Mouse (Mus musculus) forebrain, embryonic 11.5 days (tissue): Measurements from ENCODE around the gene Eif3b. TPM values are rescaled to one million over a fixed set of nuclear protein-coding genes. Genes with fewer than 3 reads are reported as not detected.
"Not testable (repeated sequence)": the region's sequence is repeated elsewhere in the genome, so short reads cannot be mapped to it uniquely, and the experiment has no call there.

Experiments used
- ATAC-seq: fragments of 200-750 bp; cut with Nextera tagmentation; replicated peaks from 2 replicates; pipeline ENCODE4 v1.8.0; 2017; ENCODE audit warnings: moderate TSS enrichment; ENCODE audit not compliant: low FRiP score
- DNase-seq: peaks from one replicate; pipeline ENCODE4 v3.0.0-alpha.2; 2017; ENCODE audit warnings: low spot score
- H3K27ac ChIP-seq: fragments of 300-500 bp; sonication (generic); 2 replicates; pipeline ENCODE4 v1.5.1; 2014; ENCODE audit warnings: low read depth, low read length
- H3K27me3 ChIP-seq: fragments of 300-500 bp; sonication (generic); 2 replicates; pipeline ENCODE4 v1.6.1; 2014; ENCODE audit warnings: mild to moderate bottlenecking, low read length, mixed read lengths; ENCODE audit not compliant: control insufficient read depth, insufficient read depth
- H3K36me3 ChIP-seq: fragments of 300-500 bp; sonication (generic); 2 replicates; pipeline ENCODE4 v1.6.1; 2014; ENCODE audit warnings: mild to moderate bottlenecking, low read length, moderate library complexity, mixed read lengths; ENCODE audit not compliant: control insufficient read depth, insufficient read depth
- H3K4me1 ChIP-seq: fragments of 300-500 bp; sonication (generic); replicated peaks from 2 replicates; pipeline ENCODE4 v1.6.1; 2014; ENCODE audit warnings: low read length, mixed read lengths; ENCODE audit not compliant: control insufficient read depth, insufficient read depth
- H3K4me2 ChIP-seq: fragments of 300-500 bp; sonication (generic); 2 replicates; pipeline ENCODE4 v1.6.1; 2014; ENCODE audit warnings: low read depth, mild to moderate bottlenecking, low read length, moderate library complexity, mixed read lengths; ENCODE audit not compliant: severe bottlenecking
- H3K4me3 ChIP-seq: fragments of 300-500 bp; sonication (generic); 2 replicates; pipeline ENCODE4 v1.5.1; 2014; ENCODE audit warnings: low read depth, low read length
- H3K9ac ChIP-seq: fragments of 300-500 bp; sonication (generic); 2 replicates; pipeline ENCODE4 v1.6.1; 2014; ENCODE audit warnings: low read length
- H3K9me3 ChIP-seq: fragments of 300-500 bp; sonication (generic); 2 replicates; pipeline ENCODE4 v1.6.1; 2016; ENCODE audit warnings: low read length, mixed read lengths; ENCODE audit not compliant: control insufficient read depth
- WGBS: fragments of 180-500 bp; shearing (Covaris S2); extraction: QIAGEN DNeasy Blood & Tissue Kit; methylation state at CpG from one replicate; pipeline ENCODE4 v1.1.7; 2014; 5-methylcytosine and 5-hydroxymethylcytosine counted together
- polyA plus RNA-seq: library from polyadenylated mRNA; unstranded; fragments of >200 nt; fragmentation: Nextera tagmentation; extraction: Ambion mirVana; gene quantifications from 2 replicates; pipeline ENCODE4 v1.2.1, GENCODE M21; 2014

The Eif3b gene
- polyA plus RNA-seq, 1 experiment from 2014 or later = 177 TPM

DNA sequence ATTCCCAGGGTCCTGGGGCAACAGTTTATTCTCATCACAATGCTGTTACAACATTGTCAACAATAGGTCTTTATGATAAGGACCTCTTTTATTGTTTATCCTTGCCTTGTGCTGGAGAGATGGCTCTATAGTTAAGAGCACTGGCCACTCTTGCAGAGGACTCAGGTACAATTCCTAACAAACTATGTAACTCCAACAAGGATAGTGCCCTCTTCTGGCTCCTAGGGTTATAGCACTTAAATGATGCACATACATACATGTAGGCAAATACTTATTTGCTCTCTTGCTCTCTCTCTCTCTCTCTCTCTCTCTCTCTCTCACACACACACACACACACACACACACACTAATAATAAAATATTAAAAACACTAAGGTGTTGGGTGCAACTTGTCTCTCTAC is 10.3 kb upstream of the Eif3b start:
- no peak overlapping the region for H3K4me2 ChIP-seq
- H3K4me3 ChIP-seq = no peak overlapping the region
- no peaks in the 10 kb centered on the region for H3K9me3 ChIP-seq
- H3K27ac ChIP-seq = no peak overlapping the region
- no peak for ATAC-seq
- no peaks in the 10 kb centered on the region for H3K4me1 ChIP-seq
- no peaks in the 10 kb centered on the region for H3K27me3 ChIP-seq
- no peak overlapping the region for H3K9ac ChIP-seq
- DNase-seq = no peak
- H3K36me3 ChIP-seq = no peaks in the 10 kb centered on the region

DNA sequence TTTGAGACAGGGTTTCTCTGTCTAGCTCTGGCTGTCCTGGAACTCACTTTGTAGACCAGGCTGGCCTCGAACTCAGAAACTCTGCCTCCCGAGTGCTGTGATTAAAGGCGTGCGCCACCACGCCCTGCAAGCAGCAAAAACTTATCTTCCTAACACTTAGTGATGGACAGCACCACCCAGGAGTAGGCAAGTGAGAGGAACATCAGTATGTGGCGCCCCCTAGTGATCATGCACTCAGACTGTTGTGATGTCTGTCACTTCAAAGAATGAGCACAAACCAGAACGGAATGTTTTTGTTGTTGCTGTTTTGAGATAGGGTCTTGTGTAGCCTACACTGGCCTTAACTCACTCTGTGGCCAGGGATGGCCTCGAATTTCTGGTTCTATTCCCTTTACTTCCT is 7.8 kb upstream of the Eif3b start:
- Histone ChIP-seq H3K27me3 (no peaks in the 10 kb centered on the region), H3K4me2 (no peak overlapping the region), H3K4me3 (no peak overlapping the region), H3K27ac (no peak overlapping the region), H3K9ac (no peak overlapping the region), H3K4me1 (no peaks in the 10 kb centered on the region), H3K36me3 (no peaks in the 10 kb centered on the region), H3K9me3 (no peaks in the 10 kb centered on the region)
- WGBS = 53% methylated on average over 8 of the region's 8 CpGs
- DNase-seq = peak; percentile 71
- no peak for ATAC-seq

DNA sequence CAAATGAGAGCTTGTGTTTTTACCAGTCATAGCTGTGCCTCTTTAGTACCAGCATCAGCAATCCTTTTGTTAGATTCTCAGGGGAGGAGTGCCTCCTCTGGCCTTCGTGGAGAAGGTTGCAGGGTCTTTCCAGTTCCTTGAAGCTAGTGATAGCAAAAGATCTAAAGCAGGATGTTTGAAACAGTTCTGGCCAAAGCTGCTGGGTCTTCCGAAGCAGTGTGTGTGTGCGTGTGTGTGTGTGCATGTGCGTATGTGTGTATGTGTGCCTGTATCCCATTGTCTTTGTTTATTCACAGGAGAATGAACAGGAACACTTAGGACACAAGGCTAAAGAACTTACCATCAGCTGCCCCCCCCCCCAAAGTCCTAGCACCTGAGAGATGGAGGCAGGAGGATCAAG is 4.5 kb upstream of the Eif3b start:
- no peak overlapping the region for H3K9ac ChIP-seq
- H3K27me3 ChIP-seq = no peaks in the 10 kb centered on the region
- H3K4me1 ChIP-seq = no peaks in the 10 kb centered on the region
- ATAC-seq (no peak), DNase-seq (no peak)
- no peaks in the 10 kb centered on the region for H3K9me3 ChIP-seq
- H3K4me3 ChIP-seq = no peak overlapping the region
- no peak overlapping the region for H3K4me2 ChIP-seq
- no peak overlapping the region for H3K27ac ChIP-seq
- no peaks in the 10 kb centered on the region for H3K36me3 ChIP-seq
- WGBS = 74% methylated on average over 4 of the region's 4 CpGs

DNA sequence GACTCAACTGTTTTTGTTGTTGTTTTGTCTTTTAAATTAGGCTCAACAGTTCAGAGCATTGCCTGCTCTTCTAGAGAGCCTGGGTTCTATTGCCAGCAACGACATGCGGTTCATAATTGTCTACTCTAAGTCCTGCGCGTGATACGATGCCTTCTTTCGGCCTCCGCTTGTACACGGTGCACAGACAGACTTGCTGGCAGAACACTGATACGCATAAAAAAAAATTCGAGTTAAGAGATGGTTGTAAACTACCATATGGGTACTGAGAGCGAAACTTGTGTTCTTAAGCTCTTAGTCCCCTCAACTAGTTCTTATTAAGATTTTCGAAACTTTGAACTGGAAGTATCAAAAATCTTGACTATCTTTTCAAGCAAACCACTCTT is 1.0 kb upstream of the Eif3b start:
- WGBS = under 1% methylated on average over 12 of the region's 12 CpGs
- H3K36me3 ChIP-seq = no peaks in the 10 kb centered on the region; the same call in 1 of the 2 replicates
- no peaks in the 10 kb centered on the region for H3K27me3 ChIP-seq
- ATAC-seq = no peak
- H3K27ac ChIP-seq = peak overlapping the region; percentile 94
- peaks cover 9% of the 10 kb centered on the region for H3K4me1 ChIP-seq
- peak overlapping the region; percentile 92 for H3K9ac ChIP-seq
- H3K4me3 ChIP-seq = peak overlapping the region; percentile 96
- no peak for DNase-seq
- no peaks in the 10 kb centered on the region for H3K9me3 ChIP-seq
- H3K4me2 ChIP-seq = peak overlapping the region; percentile 59

DNA sequence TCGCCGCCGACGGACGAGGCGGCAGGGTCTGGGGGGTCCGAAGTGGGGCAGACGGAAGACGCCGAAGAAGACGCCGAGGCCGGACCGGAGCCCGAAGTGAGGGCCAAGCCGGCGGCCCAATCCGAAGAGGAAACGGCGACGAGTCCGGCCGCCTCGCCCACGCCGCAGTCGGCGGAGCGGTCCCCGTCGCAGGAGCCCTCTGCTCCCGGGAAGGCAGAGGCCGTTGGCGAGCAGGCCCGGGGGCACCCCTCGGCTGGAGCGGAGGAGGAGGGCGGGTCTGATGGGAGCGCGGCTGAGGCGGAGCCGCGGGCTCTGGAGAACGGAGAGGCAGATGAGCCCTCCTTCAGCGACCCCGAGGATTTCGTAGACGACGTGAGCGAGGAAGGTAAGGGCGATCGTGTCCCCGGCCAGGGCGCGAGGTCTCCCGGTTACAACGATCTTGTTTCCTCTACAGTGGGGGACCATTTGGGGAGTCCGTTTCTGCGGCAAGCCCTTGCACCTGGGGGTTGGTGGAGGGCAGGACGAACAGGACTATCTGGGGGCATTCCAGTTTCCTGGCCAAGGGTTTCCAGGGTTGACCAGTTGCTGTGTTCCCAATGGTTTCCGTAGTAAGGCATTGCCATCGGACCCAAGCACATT is 433 bp downstream of the Eif3b start:
- peak overlapping the region; percentile 96 for H3K4me3 ChIP-seq
- no peak for DNase-seq
- peak overlapping the region; percentile 59 for H3K4me2 ChIP-seq
- ATAC-seq = peak; percentile 47
- no peaks in the 10 kb centered on the region; the same call in 1 of the 2 replicates for H3K36me3 ChIP-seq
- no peaks in the 10 kb centered on the region for H3K27me3 ChIP-seq
- H3K27ac ChIP-seq = peak overlapping the region; percentile 94; the same call in 1 of the 2 replicates
- no peaks in the 10 kb centered on the region for H3K9me3 ChIP-seq
- WGBS = under 1% methylated on average over 62 of the region's 62 CpGs
- H3K9ac ChIP-seq = peak overlapping the region; percentile 92
- H3K4me1 ChIP-seq = peaks cover 9% of the 10 kb centered on the region

DNA sequence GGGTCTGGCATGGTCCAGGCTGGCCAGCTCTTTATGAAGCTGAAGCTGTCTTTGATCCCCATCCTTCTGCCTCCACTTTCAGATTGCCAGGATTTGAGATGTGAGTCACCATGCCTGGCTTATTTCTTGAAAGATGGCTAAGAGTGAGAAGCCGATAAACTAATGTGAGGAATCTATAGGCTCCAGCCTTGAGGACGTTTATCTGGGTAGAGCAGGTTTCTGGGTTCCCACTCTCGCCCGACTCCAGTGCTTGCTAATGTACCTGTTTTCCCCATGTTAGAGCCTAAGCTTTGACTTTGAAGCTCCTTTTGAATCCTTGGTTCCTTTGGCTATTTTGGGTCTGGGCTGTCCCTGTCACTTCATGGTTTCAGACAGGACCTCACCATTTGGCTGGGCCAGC is 1.5 kb downstream of the Eif3b start:
- no peak overlapping the region for H3K27ac ChIP-seq
- H3K4me2 ChIP-seq = peak overlapping the region; percentile 59
- peaks cover 9% of the 10 kb centered on the region for H3K4me1 ChIP-seq
- H3K9ac ChIP-seq = peak overlapping the region; percentile 92
- WGBS = 59% methylated on average over 4 of the region's 4 CpGs
- no peaks in the 10 kb centered on the region for H3K27me3 ChIP-seq
- peaks cover 2% of the 10 kb centered on the region; the same call in 1 of the 2 replicates for H3K36me3 ChIP-seq
- no peak for DNase-seq
- H3K9me3 ChIP-seq = no peaks in the 10 kb centered on the region
- ATAC-seq = no peak
- peak overlapping the region; percentile 96 for H3K4me3 ChIP-seq

DNA sequence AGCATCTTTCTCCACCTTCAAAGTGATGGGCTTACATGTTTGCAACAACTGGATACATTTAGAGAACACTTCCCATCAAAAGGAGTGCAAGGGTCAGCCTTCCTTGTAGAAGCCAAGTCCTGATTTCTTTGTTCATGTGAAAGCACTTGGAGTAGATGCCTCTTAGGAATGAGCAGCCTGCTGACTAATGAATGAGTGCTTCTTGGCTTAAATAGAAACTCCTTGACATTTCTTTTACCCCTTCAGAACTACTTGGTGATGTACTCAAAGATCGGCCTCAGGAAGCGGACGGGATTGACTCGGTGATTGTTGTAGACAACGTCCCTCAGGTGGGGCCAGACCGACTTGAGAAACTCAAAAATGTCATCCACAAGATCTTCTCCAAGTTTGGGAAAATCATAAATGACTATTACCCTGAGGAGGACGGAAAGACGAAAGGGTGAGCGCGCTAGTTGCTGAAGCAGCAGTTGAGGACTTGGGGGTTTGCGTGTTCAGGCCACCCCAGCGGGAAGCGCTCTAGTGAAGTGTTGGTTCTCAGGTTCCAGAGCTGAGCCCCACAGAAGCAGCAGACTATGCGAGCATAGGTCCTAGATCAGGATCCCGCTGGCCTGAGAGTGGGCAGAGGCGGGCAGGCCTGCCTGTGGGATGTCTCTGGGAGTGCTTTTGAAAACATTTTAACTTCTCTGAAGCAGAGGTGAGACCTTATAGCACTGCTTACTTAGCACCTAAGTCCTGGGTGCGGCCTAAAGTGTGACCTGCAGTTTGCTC is 6.1 kb downstream of the Eif3b start:
- Histone ChIP-seq H3K4me2 (no peak overlapping the region), H3K36me3 (peaks cover 4% of the 10 kb centered on the region; the same call in 1 of the 2 replicates), H3K9me3 (no peaks in the 10 kb centered on the region), H3K4me3 (no peak overlapping the region), H3K9ac (no peak overlapping the region), H3K27me3 (no peaks in the 10 kb centered on the region), H3K4me1 (peaks cover 9% of the 10 kb centered on the region), H3K27ac (no peak overlapping the region)
- WGBS = 94% methylated on average over 17 of the region's 17 CpGs
- DNase-seq (no peak), ATAC-seq (no peak)

DNA sequence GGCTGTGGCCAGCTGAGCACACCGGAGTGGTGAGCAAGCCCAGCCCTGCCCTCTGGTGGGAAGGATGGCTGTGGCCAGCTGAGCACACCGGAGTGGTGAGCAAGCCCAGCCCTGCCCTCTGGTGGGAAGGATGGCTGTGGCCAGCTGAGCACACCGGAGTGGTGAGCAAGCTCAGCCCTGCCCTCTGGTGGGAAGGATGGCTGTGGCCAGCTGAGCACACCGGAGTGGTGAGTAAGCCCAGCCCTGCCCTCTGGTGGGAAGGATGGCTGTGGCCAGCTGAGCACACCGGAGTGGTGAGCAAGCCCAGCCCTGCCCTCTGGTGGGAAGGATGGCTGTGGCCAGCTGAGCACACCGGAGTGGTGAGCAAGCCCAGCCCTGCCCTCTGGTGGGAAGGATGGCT is 20.0 kb downstream of the Eif3b start:
- not testable (repeated sequence) for H3K27ac ChIP-seq, DNase-seq, H3K9me3 ChIP-seq, ATAC-seq, H3K4me1 ChIP-seq, H3K4me3 ChIP-seq, H3K27me3 ChIP-seq, H3K9ac ChIP-seq, H3K4me2 ChIP-seq
- WGBS = 100% methylated on average over 1 of the region's 6 CpGs
- H3K36me3 ChIP-seq = peaks cover 50% of the 10 kb centered on the region

DNA sequence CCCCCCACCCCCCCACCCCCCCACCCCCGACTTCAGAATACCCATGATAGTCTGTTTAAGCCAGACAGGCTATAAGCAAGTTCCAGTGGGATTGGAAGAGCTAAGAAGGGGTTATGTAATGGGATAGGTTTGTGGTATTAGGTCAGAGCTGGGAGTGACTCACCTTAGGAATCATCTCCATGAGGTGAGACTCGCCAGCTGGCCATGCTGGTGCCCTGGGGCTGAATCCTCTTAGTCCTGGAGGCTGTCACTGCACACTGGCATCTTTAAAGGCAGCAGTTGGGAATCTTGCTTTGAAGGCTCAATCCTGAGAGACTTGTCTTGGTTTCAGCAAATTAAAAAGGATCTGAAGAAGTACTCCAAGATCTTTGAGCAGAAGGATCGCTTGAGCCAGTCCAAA is 22.3 kb downstream of the Eif3b start:
- Histone ChIP-seq H3K36me3 (peaks cover 48% of the 10 kb centered on the region), H3K27ac (no peak overlapping the region), H3K4me3 (no peak overlapping the region), H3K27me3 (no peaks in the 10 kb centered on the region), H3K9ac (no peak overlapping the region), H3K4me1 (no peaks in the 10 kb centered on the region), H3K9me3 (no peaks in the 10 kb centered on the region), H3K4me2 (no peak overlapping the region)
- DNase-seq (no peak), ATAC-seq (no peak)
- WGBS = 96% methylated on average over 3 of the region's 3 CpGs
